Comparison of ENCODE assay signal across 13 mouse cellular contexts in the genomic region with DNA sequence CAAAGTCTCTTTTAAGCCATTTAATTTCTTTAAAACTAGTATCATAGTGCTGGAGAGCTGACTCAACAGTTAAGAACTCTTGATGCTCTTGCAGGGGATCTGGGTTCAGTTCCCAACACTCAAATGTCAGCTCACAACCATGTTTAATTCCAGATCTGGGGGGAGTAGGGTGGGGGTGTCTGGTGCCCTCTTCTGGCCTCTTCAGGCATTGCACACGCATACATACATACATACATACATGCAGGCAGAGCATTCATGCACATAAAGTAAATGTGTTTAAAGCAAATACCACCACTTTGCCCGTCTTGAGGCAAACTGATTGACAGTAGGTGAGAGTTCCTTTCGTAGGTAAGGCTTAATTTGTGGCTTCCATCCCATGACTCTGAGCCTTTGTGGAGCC. TPM values are rescaled to one million over a fixed set of nuclear protein-coding genes. Genes with fewer than 3 reads are reported as not detected.
DNase-seq lines count a peak whose midpoint lies in the region; ATAC-seq and TF ChIP-seq lines count a peak whose summit lies in the region.
"Had no signal": no experiment of that assay in that cellular context is flagged by ENCODE, and none has a peak within 500 bp of the region (broad histone marks: within the 10 kb centered on the region; RNA-seq: fewer than 3 reads in every experiment).

No protein-coding gene starts in this region.

- H3K27ac ChIP-seq in hindbrain, postnatal 0 days: no peak overlapping the region
- no peak overlapping the region for H3K27ac ChIP-seq in hindbrain, embryonic 10.5 days
- H3K27ac ChIP-seq in midbrain, postnatal 0 days (ENCODE audit: low read depth, low read length): no peak overlapping the region
- no peak overlapping the region for H3K27ac ChIP-seq in midbrain, embryonic 16.5 days (ENCODE audit: low read length)
- no peak overlapping the region for H3K27ac ChIP-seq in forebrain, embryonic 11.5 days (ENCODE audit: low read depth, low read length)
- no peak overlapping the region for H3K27ac ChIP-seq in forebrain, embryonic 15.5 days (replicated peaks)
- H3K27ac ChIP-seq: heart, embryonic 13.5 days had no signal

- no peak for ATAC-seq in hindbrain, postnatal 0 days
- no peak for ATAC-seq in midbrain, postnatal 0 days (ENCODE audit: low FRiP score)
- ATAC-seq in midbrain, embryonic 16.5 days: no peak
- ATAC-seq in G1E (ENCODE audit: extremely low read depth, insufficient number of reproducible peaks, low FRiP score, poor library complexity, severe bottlenecking): no peak
- 0 out of 2 replicates have a peak, but pooled peaks have one; percentile 39 for ATAC-seq in megakaryocyte progenitor cell, adult 5-6 weeks (replicated peaks; ENCODE audit: poor library complexity)
- ATAC-seq in forebrain, embryonic 11.5 days (replicated peaks; ENCODE audit: low FRiP score): no peak
- ATAC-seq in forebrain, embryonic 15.5 days (replicated peaks): no peak
- ATAC-seq: Patski had no signal

- no peak overlapping the region for H3K9ac ChIP-seq in hindbrain, postnatal 0 days (replicated peaks; ENCODE audit: low read length)
- H3K9ac ChIP-seq in midbrain, postnatal 0 days (replicated peaks; ENCODE audit: low read length, poor library complexity, severe bottlenecking): no peak overlapping the region
- no peak overlapping the region for H3K9ac ChIP-seq in midbrain, embryonic 16.5 days (ENCODE audit: low read depth, low read length)
- H3K9ac ChIP-seq in forebrain, embryonic 11.5 days (ENCODE audit: low read length): no peak overlapping the region
- no peak overlapping the region for H3K9ac ChIP-seq in forebrain, embryonic 15.5 days (replicated peaks)
- H3K9ac ChIP-seq: heart, embryonic 13.5 days had no signal

- no peak for DNase-seq in hindbrain, postnatal 0 days (ENCODE audit: low spot score)
- no peak for DNase-seq in hindbrain, embryonic 10.5 days (ENCODE audit: low spot score)
- no peak for DNase-seq in midbrain, postnatal 0 days (ENCODE audit: low spot score)
- DNase-seq in G1E (ENCODE audit: low spot score): no peak
- no peak for DNase-seq in forebrain, embryonic 11.5 days (ENCODE audit: low spot score)
- DNase-seq: adrenal gland, postnatal 25 days; cerebellum, postnatal 14 days; thymus, postnatal 14 days had no signal

- H3K27me3 ChIP-seq in hindbrain, postnatal 0 days (ENCODE audit: insufficient read depth, low read length): no peaks in the 10 kb centered on the region
- no peaks in the 10 kb centered on the region for H3K27me3 ChIP-seq in hindbrain, embryonic 10.5 days (ENCODE audit: insufficient read depth, poor library complexity, severe bottlenecking)
- H3K27me3 ChIP-seq in midbrain, postnatal 0 days (ENCODE audit: insufficient read depth, low read length): no peaks in the 10 kb centered on the region
- no peaks in the 10 kb centered on the region for H3K27me3 ChIP-seq in midbrain, embryonic 16.5 days (ENCODE audit: control insufficient read depth, insufficient read depth, low read depth, low read length)
- H3K27me3 ChIP-seq in G1E (ENCODE audit: insufficient read depth, low read length): no peaks in the 10 kb centered on the region
- no peaks in the 10 kb centered on the region for H3K27me3 ChIP-seq in forebrain, embryonic 11.5 days (ENCODE audit: control insufficient read depth, insufficient read depth, low read length)
- H3K27me3 ChIP-seq in forebrain, embryonic 15.5 days: no peaks in the 10 kb centered on the region
- H3K27me3 ChIP-seq: heart, embryonic 13.5 days had no signal

- 88% methylated on average over 3 of the region's 3 CpGs for WGBS in hindbrain, postnatal 0 days
- 84% methylated on average over 3 of the region's 3 CpGs for WGBS in hindbrain, embryonic 10.5 days
- 91% methylated on average over 3 of the region's 3 CpGs for WGBS in midbrain, postnatal 0 days
- WGBS in midbrain, embryonic 16.5 days: 93% methylated on average over 3 of the region's 3 CpGs
- 89% methylated on average over 3 of the region's 3 CpGs for WGBS in forebrain, embryonic 11.5 days
- WGBS in forebrain, embryonic 15.5 days: 92% methylated on average over 3 of the region's 3 CpGs

- TF ChIP-seq CTCF in hindbrain, postnatal 0 days (IDR thresholded peaks at IDR 0.05; ENCODE audit: low read depth): peak; percentile 57
- peak; percentile 64 for TF ChIP-seq CTCF in midbrain, postnatal 0 days (IDR thresholded peaks at IDR 0.05)
- TF ChIP-seq CTCF in G1E (IDR thresholded peaks at IDR 0.05; ENCODE audit: low read depth, low read length): 0 out of 2 replicates have a peak, but pooled peaks have one; percentile 22

- no peaks in the 10 kb centered on the region for H3K9me3 ChIP-seq in hindbrain, postnatal 0 days (ENCODE audit: low read length)
- 0 out of 2 replicates have a peak, but pooled peaks cover 5% of the 10 kb centered on the region for H3K9me3 ChIP-seq in hindbrain, embryonic 10.5 days
- H3K9me3 ChIP-seq in midbrain, postnatal 0 days (ENCODE audit: low read length): no peaks in the 10 kb centered on the region
- H3K9me3 ChIP-seq in midbrain, embryonic 16.5 days (replicated peaks; ENCODE audit: control insufficient read depth, low read length, poor library complexity, severe bottlenecking): no peaks in the 10 kb centered on the region
- H3K9me3 ChIP-seq in G1E (replicated peaks): 0 out of 2 replicates have a peak, but pooled peaks cover 2% of the 10 kb centered on the region
- H3K9me3 ChIP-seq in forebrain, embryonic 11.5 days (ENCODE audit: control insufficient read depth, low read length): no peaks in the 10 kb centered on the region
- H3K9me3 ChIP-seq in forebrain, embryonic 15.5 days: no peaks in the 10 kb centered on the region
- H3K9me3 ChIP-seq: heart, embryonic 13.5 days had no signal

- no peak overlapping the region for H3K4me2 ChIP-seq in hindbrain, postnatal 0 days (ENCODE audit: low read depth, low read length)
- H3K4me2 ChIP-seq in midbrain, postnatal 0 days (ENCODE audit: low read depth, low read length, poor library complexity, severe bottlenecking): no peak overlapping the region
- H3K4me2 ChIP-seq in midbrain, embryonic 16.5 days (ENCODE audit: low read length): no peak overlapping the region
- no peak overlapping the region for H3K4me2 ChIP-seq in forebrain, embryonic 11.5 days (ENCODE audit: low read depth, low read length, severe bottlenecking)
- H3K4me2 ChIP-seq in forebrain, embryonic 15.5 days (replicated peaks): no peak overlapping the region
- H3K4me2 ChIP-seq: heart, embryonic 13.5 days had no signal

- H3K36me3 ChIP-seq in hindbrain, postnatal 0 days (ENCODE audit: insufficient read depth, low read length): peaks cover 38% of the 10 kb centered on the region
- H3K36me3 ChIP-seq in hindbrain, embryonic 10.5 days: peaks cover 45% of the 10 kb centered on the region
- H3K36me3 ChIP-seq in midbrain, postnatal 0 days (ENCODE audit: insufficient read depth, low read length): peaks cover 44% of the 10 kb centered on the region
- peaks cover 29% of the 10 kb centered on the region for H3K36me3 ChIP-seq in midbrain, embryonic 16.5 days (ENCODE audit: control insufficient read depth, insufficient read depth, low read length)
- no peaks in the 10 kb centered on the region for H3K36me3 ChIP-seq in G1E (replicated peaks)
- peaks cover 12% of the 10 kb centered on the region; the same call in 1 of the 2 replicates for H3K36me3 ChIP-seq in forebrain, embryonic 11.5 days (ENCODE audit: control insufficient read depth, insufficient read depth, low read length)
- H3K36me3 ChIP-seq in forebrain, embryonic 15.5 days: peaks cover 80% of the 10 kb centered on the region

- H3K4me3 ChIP-seq in hindbrain, postnatal 0 days (ENCODE audit: low read length): no peak overlapping the region
- no peak overlapping the region for H3K4me3 ChIP-seq in hindbrain, embryonic 10.5 days
- H3K4me3 ChIP-seq in midbrain, postnatal 0 days (ENCODE audit: low read depth, low read length): no peak overlapping the region
- H3K4me3 ChIP-seq in midbrain, embryonic 16.5 days (ENCODE audit: low read depth, low read length): no peak overlapping the region
- H3K4me3 ChIP-seq in G1E (ENCODE audit: low read depth, low read length): no peak overlapping the region
- no peak overlapping the region for H3K4me3 ChIP-seq in forebrain, embryonic 11.5 days (ENCODE audit: low read depth, low read length)
- no peak overlapping the region for H3K4me3 ChIP-seq in forebrain, embryonic 15.5 days
- H3K4me3 ChIP-seq: heart, embryonic 13.5 days had no signal

- H3K4me1 ChIP-seq in hindbrain, postnatal 0 days (ENCODE audit: insufficient read depth, low read length): no peaks in the 10 kb centered on the region
- H3K4me1 ChIP-seq in hindbrain, embryonic 10.5 days (replicated peaks): peaks cover 14% of the 10 kb centered on the region
- no peaks in the 10 kb centered on the region for H3K4me1 ChIP-seq in midbrain, postnatal 0 days (ENCODE audit: insufficient read depth, low read length)
- H3K4me1 ChIP-seq in midbrain, embryonic 16.5 days (ENCODE audit: control insufficient read depth, insufficient read depth, low read length): peaks cover 10% of the 10 kb centered on the region; the same call in 1 of the 2 replicates
- no peaks in the 10 kb centered on the region for H3K4me1 ChIP-seq in G1E (ENCODE audit: insufficient read depth, low read depth, low read length)
- peaks cover 2% of the 10 kb centered on the region for H3K4me1 ChIP-seq in forebrain, embryonic 11.5 days (replicated peaks; ENCODE audit: control insufficient read depth, insufficient read depth, low read length)
- H3K4me1 ChIP-seq in forebrain, embryonic 15.5 days: peaks cover 8% of the 10 kb centered on the region
- H3K4me1 ChIP-seq: heart, embryonic 13.5 days had no signal

RNA-seq across cellular contexts. Expression of a gene that starts 52.9 kb away (rescaled TPM):
- 50.9 and 56.5 TPM in 2 replicates for total RNA-seq in hindbrain, postnatal 0 days (2014; rRNA removed)
- 26.3 and 26.8 TPM in 2 replicates for polyA plus RNA-seq in hindbrain, postnatal 0 days (2015; fragmentation: Nextera tagmentation; extraction: Ambion mirVana)
- 60.8 and 68.0 TPM in 2 replicates for polyA plus RNA-seq in hindbrain, embryonic 10.5 days (2016; fragmentation: Nextera tagmentation; extraction: Ambion mirVana)
- total RNA-seq in midbrain, postnatal 0 days (2014; rRNA removed): 66.0 and 66.8 TPM in 2 replicates
- 27.0 and 29.3 TPM in 2 replicates for polyA plus RNA-seq in midbrain, postnatal 0 days (2015; fragmentation: Nextera tagmentation; extraction: Ambion mirVana)
- polyA plus RNA-seq in midbrain, embryonic 16.5 days (2015; fragmentation: Nextera tagmentation; extraction: Ambion mirVana): 38.5 and 43.7 TPM in 2 replicates
- 13.0 and 21.2 TPM in 2 replicates for total RNA-seq in G1E (2014; fragmentation: Nextera tagmentation)
- total RNA-seq in G1E (2017): 18.4 and 20.6 TPM in 2 replicates
- 51.0 and 59.3 TPM in 2 replicates for polyA plus RNA-seq in G1E (2012)
- total RNA-seq in megakaryocyte progenitor cell, adult 5-6 weeks (2015): 8.8 and 9.3 TPM in 2 replicates
- 20.5 and 21.9 TPM in 2 replicates for total RNA-seq in megakaryocyte progenitor cell, adult 5-6 weeks (2017)
- polyA plus RNA-seq in forebrain, embryonic 11.5 days (2014; fragmentation: Nextera tagmentation; extraction: Ambion mirVana): 48.9 and 49.3 TPM in 2 replicates
- polyA plus RNA-seq in forebrain, embryonic 15.5 days (2015; fragmentation: Nextera tagmentation; extraction: Ambion mirVana): 40.3 and 41.5 TPM in 2 replicates

RNA-seq across cellular contexts. Expression of a gene that starts 53.1 kb away (rescaled TPM):
- total RNA-seq in hindbrain, postnatal 0 days (2014; rRNA removed): 226 and 267 TPM in 2 replicates
- 562 and 575 TPM in 2 replicates for polyA plus RNA-seq in hindbrain, postnatal 0 days (2015; fragmentation: Nextera tagmentation; extraction: Ambion mirVana)
- 261 and 297 TPM in 2 replicates for polyA plus RNA-seq in hindbrain, embryonic 10.5 days (2016; fragmentation: Nextera tagmentation; extraction: Ambion mirVana)
- 221 and 257 TPM in 2 replicates for total RNA-seq in midbrain, postnatal 0 days (2014; rRNA removed)
- polyA plus RNA-seq in midbrain, postnatal 0 days (2015; fragmentation: Nextera tagmentation; extraction: Ambion mirVana): 513 and 552 TPM in 2 replicates
- polyA plus RNA-seq in midbrain, embryonic 16.5 days (2015; fragmentation: Nextera tagmentation; extraction: Ambion mirVana): 400 and 424 TPM in 2 replicates
- total RNA-seq in G1E (2014; fragmentation: Nextera tagmentation): 180 and 181 TPM in 2 replicates
- total RNA-seq in G1E (2017): 693 and 773 TPM in 2 replicates
- 528 and 713 TPM in 2 replicates for polyA plus RNA-seq in G1E (2012)
- total RNA-seq in megakaryocyte progenitor cell, adult 5-6 weeks (2015): 120 and 129 TPM in 2 replicates
- total RNA-seq in megakaryocyte progenitor cell, adult 5-6 weeks (2017): 209 and 291 TPM in 2 replicates
- polyA plus RNA-seq in forebrain, embryonic 11.5 days (2014; fragmentation: Nextera tagmentation; extraction: Ambion mirVana): 225 and 246 TPM in 2 replicates
- 334 and 349 TPM in 2 replicates for polyA plus RNA-seq in forebrain, embryonic 15.5 days (2015; fragmentation: Nextera tagmentation; extraction: Ambion mirVana)
